Mouse (Mus musculus) C3H10T1/2 (cell line): ENCODE data around the gene 2410141K09Rik. TPM values are rescaled to one million over a fixed set of nuclear protein-coding genes. Genes with fewer than 3 reads are reported as not detected.

Source experiments
- polyA plus RNA-seq, 2 experiments: library from polyadenylated mRNA; unstranded; fragments of >200 nt; fragmentation: generic; extraction: Trizol; gene quantifications; one replicate each; pipeline ENCODE4 v1.2.1; 2012; ENCODE audit warnings: missing spikeins in 2 of 2

Gene 2410141K09Rik
- polyA plus RNA-seq, result not detected

GRCm38 (mm10) chr13:66441018-66441417 lies at the start of gene 2410141K09Rik:
Gene 2410141K09Rik, minus strand, starts transcription at chr13:66441118.

Other genes starting within 250 kb of the 2410141K09Rik start
- not detected for gene Gm10772, start 213.5 kb downstream of the 2410141K09Rik start, polyA plus RNA-seq